Mouse (Mus musculus) forebrain, embryonic 13.5 days (tissue): ENCODE measurements at regions not wholly inside any gene's neighbourhood (a gene's known extent, or its start where the extent isn't known, plus 50 kb on each side); places are given as distances from the start of the nearest gene placed in this dataset.

Experiments
- ATAC-seq: fragments of 200-750 bp; cut with Nextera tagmentation; 2 replicates; pipeline ENCODE4 v1.8.0; 2017
- H3K27ac ChIP-seq: fragments of 300-500 bp; sonication (generic); 2 replicates; pipeline ENCODE4 v1.5.1; 2015; ENCODE audit warnings: inconsistent platforms, mild to moderate bottlenecking, moderate library complexity
- H3K27me3 ChIP-seq: fragments of 300-500 bp; sonication (generic); 2 replicates; pipeline ENCODE4 v1.6.1; 2015; ENCODE audit warnings: mild to moderate bottlenecking, inconsistent platforms
- H3K36me3 ChIP-seq: fragments of 300-500 bp; sonication (generic); 2 replicates; pipeline ENCODE4 v1.6.1; 2015; ENCODE audit warnings: mild to moderate bottlenecking, inconsistent platforms; ENCODE audit not compliant: poor library complexity, severe bottlenecking
- H3K4me1 ChIP-seq: fragments of 300-500 bp; sonication (generic); 2 replicates; pipeline ENCODE4 v1.6.1; 2015; ENCODE audit warnings: inconsistent platforms
- H3K4me2 ChIP-seq: fragments of 300-500 bp; sonication (generic); 2 replicates; pipeline ENCODE4 v1.6.1; 2015; ENCODE audit warnings: inconsistent platforms, mild to moderate bottlenecking, moderate library complexity
- H3K4me3 ChIP-seq: fragments of 300-500 bp; sonication (generic); 2 replicates; pipeline ENCODE4 v1.5.1; 2015; ENCODE audit warnings: mild to moderate bottlenecking, inconsistent platforms
- H3K9ac ChIP-seq: fragments of 300-500 bp; sonication (generic); 2 replicates; pipeline ENCODE4 v1.6.1; 2015; ENCODE audit warnings: mild to moderate bottlenecking, inconsistent platforms
- H3K9me3 ChIP-seq: fragments of 300-500 bp; sonication (generic); replicated peaks from 2 replicates; pipeline ENCODE4 v1.6.1; 2016; ENCODE audit warnings: inconsistent platforms
- WGBS: fragments of 180-500 bp; shearing (Covaris S2); methylation state at CpG from one replicate; pipeline ENCODE4 v1.1.7; 2015; 5-methylcytosine and 5-hydroxymethylcytosine counted together

GRCm38 (mm10) chr1:119163846-119164245 is 110.4 kb upstream of the Gli2 start:
- no peak overlapping the region for H3K9ac ChIP-seq
- H3K27ac ChIP-seq: no peak overlapping the region
- no peak overlapping the region for H3K4me2 ChIP-seq
- H3K4me3 ChIP-seq: no peak overlapping the region
- no peaks in the 10 kb centered on the region for H3K9me3 ChIP-seq
- H3K4me1 ChIP-seq: no peaks in the 10 kb centered on the region
- H3K36me3 ChIP-seq: no peaks in the 10 kb centered on the region
- no peaks in the 10 kb centered on the region for H3K27me3 ChIP-seq
- ATAC-seq: no peak

- Histone ChIP-seq H3K9ac (no peak overlapping the region), H3K4me1 (no peaks in the 10 kb centered on the region), H3K27me3 (no peaks in the 10 kb centered on the region), H3K27ac (no peak overlapping the region), H3K9me3 (no peaks in the 10 kb centered on the region), H3K36me3 (no peaks in the 10 kb centered on the region), H3K4me3 (no peak overlapping the region), H3K4me2 (no peak overlapping the region)
- 90% methylated on average over 7 of the region's 7 CpGs for WGBS
- no peak for ATAC-seq
Measured at GRCm38 (mm10) chr1:119163114-119163740, 109.8 kb upstream of the Gli2 start.

GRCm38 (mm10) chr1:119161751-119162150 is 108.3 kb upstream of the Gli2 start:
- Histone ChIP-seq H3K36me3 (no peaks in the 10 kb centered on the region), H3K27me3 (no peaks in the 10 kb centered on the region), H3K4me1 (no peaks in the 10 kb centered on the region), H3K4me2 (no peak overlapping the region), H3K9ac (no peak overlapping the region), H3K4me3 (no peak overlapping the region), H3K9me3 (no peaks in the 10 kb centered on the region), H3K27ac (no peak overlapping the region)
- WGBS: 77% methylated on average over 3 of the region's 3 CpGs
- ATAC-seq: peak; percentile 13; the same call in 1 of the 2 replicates

- no peak overlapping the region for H3K4me2 ChIP-seq
- H3K36me3 ChIP-seq: no peaks in the 10 kb centered on the region
- H3K4me3 ChIP-seq: no peak overlapping the region
- H3K9ac ChIP-seq: no peak overlapping the region
- WGBS: 82% methylated on average over 1 of the region's 1 CpGs
- H3K9me3 ChIP-seq: no peaks in the 10 kb centered on the region
- ATAC-seq: no peak
- no peaks in the 10 kb centered on the region for H3K4me1 ChIP-seq
- no peak overlapping the region for H3K27ac ChIP-seq
- H3K27me3 ChIP-seq: no peaks in the 10 kb centered on the region
Measured at GRCm38 (mm10) chr1:119160354-119160753, 106.9 kb upstream of the Gli2 start.

GRCm38 (mm10) chr1:119157171-119157700 is 103.8 kb upstream of the Gli2 start:
- Histone ChIP-seq H3K27me3 (no peaks in the 10 kb centered on the region), H3K4me3 (no peak overlapping the region), H3K36me3 (no peaks in the 10 kb centered on the region), H3K27ac (no peak overlapping the region), H3K9me3 (peaks cover 6% of the 10 kb centered on the region; the same call in 1 of the 2 replicates), H3K9ac (no peak overlapping the region), H3K4me2 (no peak overlapping the region), H3K4me1 (no peaks in the 10 kb centered on the region)
- WGBS: 89% methylated on average over 4 of the region's 4 CpGs
- no peak for ATAC-seq

- no peak overlapping the region for H3K4me3 ChIP-seq
- H3K4me2 ChIP-seq: no peak overlapping the region
- peaks cover 6% of the 10 kb centered on the region; the same call in 1 of the 2 replicates for H3K9me3 ChIP-seq
- no peak overlapping the region for H3K27ac ChIP-seq
- no peaks in the 10 kb centered on the region for H3K27me3 ChIP-seq
- WGBS: 95% methylated on average over 4 of the region's 4 CpGs
- no peaks in the 10 kb centered on the region for H3K36me3 ChIP-seq
- no peak overlapping the region for H3K9ac ChIP-seq
- ATAC-seq: no peak
- no peaks in the 10 kb centered on the region for H3K4me1 ChIP-seq
Measured at GRCm38 (mm10) chr1:119153619-119154018, 100.2 kb upstream of the Gli2 start.

GRCm38 (mm10) chr1:119152776-119153175 is 99.4 kb upstream of the Gli2 start:
- Histone ChIP-seq H3K27ac (no peak overlapping the region), H3K4me2 (no peak overlapping the region), H3K27me3 (no peaks in the 10 kb centered on the region), H3K4me1 (no peaks in the 10 kb centered on the region), H3K9ac (no peak overlapping the region), H3K9me3 (peaks cover 6% of the 10 kb centered on the region; the same call in 1 of the 2 replicates), H3K36me3 (no peaks in the 10 kb centered on the region), H3K4me3 (no peak overlapping the region)
- 91% methylated on average over 6 of the region's 6 CpGs for WGBS
- ATAC-seq: no peak

GRCm38 (mm10) chr1:119147506-119147905 is 94.1 kb upstream of the Gli2 start:
- Histone ChIP-seq H3K27me3 (no peaks in the 10 kb centered on the region), H3K36me3 (no peaks in the 10 kb centered on the region), H3K9ac (no peak overlapping the region), H3K9me3 (no peaks in the 10 kb centered on the region), H3K4me3 (no peak overlapping the region), H3K4me2 (no peak overlapping the region), H3K4me1 (no peaks in the 10 kb centered on the region), H3K27ac (no peak overlapping the region)
- 93% methylated on average over 2 of the region's 2 CpGs for WGBS
- no peak for ATAC-seq

DNA sequence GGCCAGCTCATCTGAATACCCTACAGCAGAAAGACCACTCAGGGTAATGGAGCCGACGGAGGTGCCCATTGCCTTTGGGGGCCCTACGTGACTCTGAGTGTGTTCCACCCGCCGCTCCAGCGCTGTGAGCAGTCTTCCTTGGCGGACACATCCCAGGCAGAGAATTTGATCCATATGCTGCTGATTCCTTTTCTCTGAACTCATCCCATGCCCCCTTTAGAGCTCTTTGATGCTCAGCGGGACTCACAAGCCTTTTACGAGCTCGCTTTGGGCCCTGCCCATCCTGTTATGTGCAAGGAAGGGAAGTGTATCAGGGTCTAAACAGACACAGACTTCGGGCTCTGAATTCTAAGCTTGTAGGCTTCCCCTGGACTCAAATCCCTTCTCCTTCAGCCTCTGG is 90.4 kb upstream of the Gli2 start:
- Histone ChIP-seq H3K9ac (no peak overlapping the region), H3K27ac (no peak overlapping the region)
- no peak for ATAC-seq

DNA sequence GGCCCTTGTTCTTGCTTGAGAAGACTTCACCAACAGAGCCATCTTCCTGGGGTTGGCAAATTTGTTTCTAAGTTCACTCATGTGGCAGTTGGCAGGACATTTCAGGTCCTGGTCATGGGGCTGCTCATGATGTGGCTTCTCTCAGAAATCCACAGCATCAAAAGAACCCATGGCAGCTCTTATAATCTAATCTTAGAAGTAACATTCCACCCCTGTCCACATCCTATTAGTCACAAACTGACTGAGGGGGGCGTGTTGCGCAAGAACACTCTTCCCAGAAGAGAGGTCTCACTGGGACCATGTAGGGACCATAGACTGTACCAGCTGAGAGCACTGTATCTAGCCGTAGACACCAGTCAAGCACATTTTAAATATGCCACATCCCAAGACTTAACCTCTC is 75.6 kb upstream of the Gli2 start:
- ATAC-seq: no peak
- Histone ChIP-seq H3K9me3 (no peaks in the 10 kb centered on the region), H3K4me2 (no peak overlapping the region), H3K27ac (no peak overlapping the region), H3K9ac (no peak overlapping the region), H3K36me3 (no peaks in the 10 kb centered on the region), H3K27me3 (no peaks in the 10 kb centered on the region), H3K4me3 (no peak overlapping the region), H3K4me1 (no peaks in the 10 kb centered on the region)
- WGBS: 94% methylated on average over 3 of the region's 3 CpGs

More for the DNA sequence above, 90.4 kb upstream of the Gli2 start:
- H3K36me3 ChIP-seq: no peaks in the 10 kb centered on the region
- H3K4me3 ChIP-seq: no peak overlapping the region
- WGBS: 61% methylated on average over 11 of the region's 11 CpGs
- no peaks in the 10 kb centered on the region for H3K4me1 ChIP-seq
- no peak overlapping the region for H3K4me2 ChIP-seq
- H3K27me3 ChIP-seq: no peaks in the 10 kb centered on the region
- H3K9me3 ChIP-seq: no peaks in the 10 kb centered on the region

GRCm38 (mm10) chr1:119125561-119125960 is 72.1 kb upstream of the Gli2 start:
- Histone ChIP-seq H3K4me2 (no peak overlapping the region), H3K27me3 (no peaks in the 10 kb centered on the region), H3K27ac (no peak overlapping the region), H3K9me3 (no peaks in the 10 kb centered on the region), H3K4me3 (no peak overlapping the region), H3K9ac (no peak overlapping the region), H3K4me1 (0 out of 2 replicates have a peak, but pooled peaks cover 3% of the 10 kb centered on the region), H3K36me3 (no peaks in the 10 kb centered on the region)
- ATAC-seq: no peak
- WGBS: 73% methylated on average over 6 of the region's 6 CpGs

GRCm38 (mm10) chr1:119124798-119125197 is 71.4 kb upstream of the Gli2 start:
- 0 out of 2 replicates have a peak, but pooled peaks cover 3% of the 10 kb centered on the region for H3K4me1 ChIP-seq
- H3K4me2 ChIP-seq: no peak overlapping the region
- H3K27ac ChIP-seq: no peak overlapping the region
- ATAC-seq: no peak
- no peak overlapping the region for H3K4me3 ChIP-seq
- no peak overlapping the region for H3K9ac ChIP-seq
- H3K9me3 ChIP-seq: no peaks in the 10 kb centered on the region
- WGBS: 91% methylated on average over 4 of the region's 4 CpGs
- H3K27me3 ChIP-seq: no peaks in the 10 kb centered on the region
- no peaks in the 10 kb centered on the region for H3K36me3 ChIP-seq

DNA sequence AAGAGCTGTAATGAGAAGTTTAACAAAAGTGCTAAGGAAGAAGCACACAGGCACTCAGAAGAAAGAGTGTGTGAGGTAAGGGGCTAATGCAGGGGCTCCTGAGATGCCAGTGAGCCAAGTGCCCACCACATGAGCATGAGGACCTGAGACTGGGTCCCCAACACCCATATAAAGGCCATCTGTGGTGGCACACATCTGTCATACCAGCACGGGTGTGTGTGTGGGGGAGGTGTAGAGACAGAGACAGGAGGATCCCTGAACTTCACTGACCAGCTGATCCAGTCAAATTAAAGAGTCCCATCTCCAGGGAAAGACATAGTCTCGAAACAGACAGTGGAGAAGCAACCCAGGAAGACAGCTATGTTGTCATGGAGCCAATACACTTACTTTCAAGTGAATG is 70.6 kb upstream of the Gli2 start:
- WGBS: 78% methylated on average over 2 of the region's 2 CpGs
- no peak for ATAC-seq

More for the DNA sequence above, 70.6 kb upstream of the Gli2 start:
- Histone ChIP-seq H3K9me3 (no peaks in the 10 kb centered on the region), H3K27ac (no peak overlapping the region), H3K27me3 (no peaks in the 10 kb centered on the region), H3K36me3 (no peaks in the 10 kb centered on the region), H3K4me3 (no peak overlapping the region), H3K4me1 (0 out of 2 replicates have a peak, but pooled peaks cover 3% of the 10 kb centered on the region), H3K4me2 (no peak overlapping the region), H3K9ac (no peak overlapping the region)
